Mouse (Mus musculus) R1 (cell line): ENCODE results near the gene Fgfr2.

Experiments
- DNase-seq: peaks from one replicate; pipeline ENCODE4 v3.0.0-alpha.2; 2018; ENCODE audit warnings: low read depth, low spot score

Gene Fgfr2

DNA sequence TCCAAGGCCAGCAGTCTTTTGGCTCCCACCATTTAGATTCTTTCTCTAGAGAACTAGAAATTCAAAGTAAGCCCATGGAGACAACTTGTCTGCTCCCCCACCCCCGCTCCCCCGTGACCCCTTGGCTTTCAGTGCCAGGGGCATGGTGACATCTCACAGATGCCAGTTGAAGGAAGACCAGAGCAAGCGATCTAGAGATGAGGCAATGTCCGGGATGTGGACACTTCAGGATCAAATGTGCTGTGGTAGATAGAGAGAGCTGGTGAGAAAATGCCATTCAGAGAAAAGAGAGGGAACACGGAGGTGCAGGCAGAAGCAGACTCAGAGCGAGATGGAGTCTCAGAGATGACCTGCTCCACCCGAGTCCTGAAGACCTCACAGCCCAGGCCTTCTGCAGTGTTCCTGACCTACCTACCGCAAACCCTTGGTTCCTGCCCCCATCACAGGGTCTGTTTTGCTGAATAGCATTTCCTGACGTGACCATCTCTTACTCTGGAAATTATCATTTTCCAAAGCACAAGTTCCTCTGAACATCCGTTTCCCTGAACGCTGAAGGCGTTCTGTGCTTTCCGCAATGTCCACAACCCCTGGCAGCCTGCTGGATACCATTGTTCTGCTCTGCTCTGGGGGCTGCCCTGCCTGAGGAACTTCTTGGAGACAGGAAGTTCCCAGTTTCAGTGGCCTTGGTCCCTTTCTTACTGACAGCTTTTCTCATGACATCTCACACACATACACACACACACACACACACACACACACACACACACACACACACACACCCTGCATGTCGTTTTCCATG, 783.9 kb downstream of the Fgfr2 start:
- DNase-seq = no peak

DNA sequence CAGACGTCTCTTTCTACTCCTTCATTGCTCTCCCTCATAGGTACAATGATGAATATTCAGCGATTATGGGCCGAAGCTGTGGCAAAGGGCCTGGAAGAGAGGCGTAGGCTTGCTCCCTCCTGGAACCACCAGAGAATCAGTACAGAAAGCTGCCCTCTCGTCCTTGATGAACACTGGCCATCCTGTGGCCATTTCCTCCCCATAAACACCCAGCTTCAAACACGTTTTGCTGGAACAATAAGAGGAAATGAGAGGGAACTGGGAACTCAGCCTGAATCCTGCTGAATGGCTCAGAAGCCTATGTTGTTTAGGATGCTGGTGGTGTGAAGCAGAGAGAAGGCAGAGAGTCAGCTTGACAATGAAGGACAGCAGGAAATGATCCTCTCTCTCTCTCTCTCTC, 784.8 kb downstream of the Fgfr2 start:
- no peak for DNase-seq

DNA sequence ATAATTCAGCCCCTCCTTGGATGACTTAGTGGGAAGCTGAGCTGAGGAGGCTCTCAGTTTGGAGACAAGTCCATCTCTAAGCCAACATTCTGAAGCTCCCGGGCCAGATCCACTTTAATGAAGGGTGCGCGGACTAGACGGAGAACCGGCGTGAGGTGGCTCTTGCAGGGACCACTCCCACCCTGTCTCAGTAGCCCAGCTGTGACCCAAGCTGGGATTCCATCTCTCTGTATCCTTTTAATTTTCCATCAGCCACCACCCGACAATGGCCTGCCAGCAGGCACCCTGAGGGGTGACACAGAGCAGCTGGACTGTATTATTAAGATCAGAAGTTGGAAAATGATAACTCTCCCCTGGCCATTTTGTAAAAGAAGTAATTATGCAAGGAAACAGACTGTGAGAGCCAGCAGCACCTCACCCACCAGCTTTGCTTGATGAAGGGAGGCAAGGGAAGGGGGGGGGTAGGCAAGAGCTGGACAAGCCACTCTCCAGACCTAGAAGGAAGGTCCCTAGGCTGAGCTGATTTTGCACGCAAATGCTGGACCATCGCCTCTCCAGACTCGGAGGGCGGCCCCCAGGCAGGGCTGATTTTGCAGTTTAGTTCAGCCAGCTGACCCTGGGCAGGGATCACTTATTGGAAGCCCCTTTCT, 785.8 kb downstream of the Fgfr2 start:
- DNase-seq = no peak

DNA sequence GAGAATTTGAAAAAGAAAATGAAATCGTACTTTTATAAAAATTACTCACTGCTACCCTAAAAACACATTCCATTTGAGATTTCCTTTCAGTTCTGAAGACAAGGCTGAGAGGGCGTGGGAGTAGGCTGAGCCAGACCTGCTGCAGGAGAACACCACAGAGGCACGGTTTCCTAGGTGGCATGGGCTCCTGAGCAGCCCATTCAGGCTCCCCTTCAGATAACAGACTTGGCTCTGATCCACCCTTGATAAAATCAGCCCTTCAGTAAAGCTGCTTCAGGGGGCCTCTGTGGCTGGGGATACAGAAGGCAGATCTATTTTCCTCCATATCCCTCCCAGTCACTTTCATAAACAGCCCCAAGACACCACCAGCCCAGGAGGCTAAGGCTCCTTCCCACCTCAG, 786.4 kb downstream of the Fgfr2 start:
- no peak for DNase-seq

DNA sequence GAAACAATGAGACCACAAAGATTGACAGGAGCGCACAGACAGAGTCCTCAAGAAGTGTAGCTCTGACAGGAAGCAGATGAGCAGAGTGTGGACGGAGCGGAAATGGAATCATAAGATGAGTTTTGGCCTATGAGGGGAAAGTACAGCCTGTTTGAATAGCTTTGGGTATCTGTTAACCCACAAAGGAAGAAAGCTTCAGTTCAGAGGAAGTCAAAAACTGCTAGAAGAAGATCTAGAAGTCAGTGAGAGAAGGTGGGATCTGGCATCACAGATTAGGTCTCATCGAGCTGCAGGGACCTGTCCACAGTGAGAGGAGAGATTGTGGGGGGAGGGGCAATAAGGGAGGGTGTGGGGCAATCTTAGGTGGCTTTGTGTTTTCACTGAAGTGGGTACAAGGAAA, 787.8 kb downstream of the Fgfr2 start:
- no peak for DNase-seq

DNA sequence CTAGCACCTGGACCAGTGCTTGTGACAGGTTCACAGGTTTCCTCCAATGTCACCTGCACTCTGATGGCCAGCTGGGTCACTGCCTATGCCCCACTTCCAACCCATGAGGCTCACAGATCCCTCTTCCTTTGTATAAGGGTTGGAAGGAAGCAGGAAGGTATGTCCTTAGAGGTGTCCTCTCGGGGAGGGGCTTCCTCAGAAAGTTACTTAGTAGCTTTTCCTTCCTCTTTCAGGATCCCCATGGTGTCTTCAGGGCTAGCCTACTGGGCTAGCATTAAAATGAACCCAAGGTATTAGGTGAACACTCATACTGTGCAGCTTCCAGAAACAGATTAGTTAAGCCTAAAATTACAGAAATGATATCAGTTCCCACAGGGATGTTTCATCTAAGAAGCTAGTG, 790.1 kb downstream of the Fgfr2 start:
- DNase-seq = no peak

DNA sequence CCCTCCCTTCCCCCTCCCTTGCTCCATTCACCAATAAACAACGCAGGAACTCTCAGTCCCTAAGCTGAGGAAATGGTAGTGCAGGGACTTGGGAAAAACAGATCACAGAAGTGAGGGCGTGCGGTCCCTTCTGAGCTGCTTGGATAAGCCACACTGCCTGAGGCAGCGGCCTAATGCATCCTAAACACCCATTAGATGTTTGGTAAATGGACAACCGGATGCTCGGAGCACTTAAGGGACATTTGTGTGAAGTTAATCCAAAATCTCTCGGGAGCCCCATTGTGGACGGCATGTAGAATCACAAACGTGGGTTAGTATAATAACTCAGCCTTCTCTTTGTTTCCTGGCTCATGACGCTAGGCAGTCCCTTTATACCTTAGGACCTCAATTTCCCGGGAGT, 791.0 kb downstream of the Fgfr2 start:
- DNase-seq = no peak

DNA sequence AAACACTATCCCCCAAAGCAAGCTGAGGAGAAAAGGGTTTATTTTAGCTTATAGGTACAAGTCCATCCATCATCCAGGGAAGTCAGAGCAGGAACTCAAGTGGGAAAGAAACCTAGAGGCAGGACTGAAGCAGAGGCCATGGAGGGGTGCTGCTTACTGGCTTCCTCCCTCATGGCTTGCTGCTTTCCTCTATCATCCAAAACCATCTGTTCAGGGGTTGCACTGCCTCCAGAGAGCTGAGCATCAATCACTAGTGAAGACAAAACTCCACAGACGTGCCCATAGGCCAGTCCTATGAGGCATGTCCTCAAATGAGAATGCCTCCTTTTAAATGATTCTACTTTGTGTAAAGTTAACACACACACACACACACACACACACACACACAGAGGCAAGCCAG, 793.0 kb downstream of the Fgfr2 start:
- no peak for DNase-seq

DNA sequence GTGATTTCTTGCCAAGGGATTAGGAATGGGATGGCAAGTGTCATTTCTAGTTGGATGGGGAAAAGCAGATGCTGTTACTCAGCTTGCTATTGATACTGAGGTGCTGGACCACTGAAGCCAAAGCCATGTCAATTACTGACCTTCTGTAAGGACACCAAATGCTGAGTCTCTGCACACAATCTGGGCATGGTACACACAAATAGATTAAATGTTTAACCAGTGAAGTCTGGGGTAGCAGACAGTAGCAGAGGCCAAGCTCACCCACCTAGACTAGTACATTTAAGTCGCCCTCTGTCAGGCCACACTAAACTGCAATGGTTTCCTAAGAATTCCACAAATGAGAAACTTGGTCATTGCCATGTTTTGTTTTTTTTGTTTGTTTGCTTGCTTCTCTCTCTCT, 794.5 kb downstream of the Fgfr2 start:
- DNase-seq = no peak

DNA sequence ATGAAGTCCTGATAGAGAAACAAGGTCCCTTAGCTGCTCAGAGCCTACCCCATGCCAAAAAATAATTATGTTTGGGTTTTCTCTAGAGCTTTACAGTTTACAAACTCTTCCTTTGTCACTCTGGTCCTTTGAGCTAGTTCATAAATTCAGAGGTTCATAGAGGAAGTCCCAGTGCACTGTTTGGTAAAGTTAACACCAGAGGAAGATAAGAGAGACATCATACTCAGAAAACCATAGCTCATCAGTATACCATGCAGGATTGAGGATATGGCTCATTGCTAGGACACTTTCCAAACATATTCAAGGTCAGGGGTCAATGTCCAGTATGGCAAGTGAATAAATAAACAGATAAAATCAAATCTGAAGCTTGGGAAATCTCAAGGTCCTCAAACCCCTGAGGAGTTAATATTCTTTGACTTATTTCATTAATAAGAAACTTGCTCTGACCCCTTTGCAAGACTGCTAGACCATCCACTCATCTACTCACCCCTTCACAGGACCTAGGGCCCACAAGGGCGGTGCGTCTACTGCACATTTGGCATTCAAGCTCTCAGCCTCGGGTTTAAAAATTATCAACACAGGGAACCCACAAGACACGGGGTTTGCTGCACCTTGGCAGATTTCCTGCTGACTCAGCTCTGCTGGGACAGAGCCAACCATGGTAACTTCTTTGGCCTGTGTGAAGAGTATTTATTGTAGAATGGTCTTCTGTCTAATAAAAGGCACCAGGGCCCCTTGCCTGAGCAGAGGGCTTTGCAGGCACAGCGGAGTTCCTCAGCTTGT, 797.4 kb downstream of the Fgfr2 start:
- DNase-seq = no peak

DNA sequence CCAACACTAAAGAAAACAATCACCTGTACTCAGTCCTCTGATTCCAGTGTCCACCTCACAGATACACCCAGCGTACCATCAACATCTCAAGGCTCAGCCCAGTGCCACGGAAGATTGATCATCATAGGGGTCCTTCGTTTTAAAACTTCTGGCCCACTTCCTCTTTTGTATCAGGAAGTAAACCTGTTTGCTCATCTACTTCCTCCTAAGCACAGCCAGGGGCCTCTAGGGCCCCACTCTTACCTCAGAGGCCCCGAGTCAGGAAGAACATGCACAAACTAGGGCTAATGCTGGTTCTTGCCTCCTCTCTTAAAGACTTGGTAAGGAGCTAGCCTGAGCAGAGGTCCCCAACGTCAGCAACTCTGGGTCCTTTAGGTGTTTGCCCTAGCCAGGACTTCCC, 799.7 kb downstream of the Fgfr2 start:
- DNase-seq = no peak

DNA sequence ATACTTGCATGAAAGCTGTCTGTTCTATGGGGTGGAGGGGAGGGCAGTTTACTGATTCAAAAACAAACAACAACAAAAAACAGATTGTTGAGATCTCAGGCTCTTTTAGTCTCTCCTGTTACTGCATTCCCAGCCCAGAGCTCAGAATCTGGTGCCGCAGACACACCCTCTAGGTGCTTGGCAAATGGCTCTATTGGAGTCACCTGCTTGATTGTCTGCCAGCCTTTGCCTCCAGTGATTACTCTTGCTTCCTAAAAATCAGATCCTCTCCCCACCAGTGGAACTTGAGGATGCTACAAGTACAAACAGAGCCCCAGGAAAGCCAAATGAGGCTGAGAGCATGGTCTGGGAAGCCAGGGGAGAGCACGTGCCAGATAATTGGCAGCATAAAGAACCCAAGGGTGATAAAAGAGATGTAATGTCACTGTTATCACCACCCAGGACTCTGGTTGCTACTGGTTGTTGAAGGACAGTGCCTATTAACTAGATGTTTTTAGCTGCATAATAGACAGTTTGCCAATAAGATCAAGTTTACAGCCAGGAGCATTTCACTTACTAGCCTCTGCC, 801.7 kb downstream of the Fgfr2 start:
- DNase-seq = no peak

DNA sequence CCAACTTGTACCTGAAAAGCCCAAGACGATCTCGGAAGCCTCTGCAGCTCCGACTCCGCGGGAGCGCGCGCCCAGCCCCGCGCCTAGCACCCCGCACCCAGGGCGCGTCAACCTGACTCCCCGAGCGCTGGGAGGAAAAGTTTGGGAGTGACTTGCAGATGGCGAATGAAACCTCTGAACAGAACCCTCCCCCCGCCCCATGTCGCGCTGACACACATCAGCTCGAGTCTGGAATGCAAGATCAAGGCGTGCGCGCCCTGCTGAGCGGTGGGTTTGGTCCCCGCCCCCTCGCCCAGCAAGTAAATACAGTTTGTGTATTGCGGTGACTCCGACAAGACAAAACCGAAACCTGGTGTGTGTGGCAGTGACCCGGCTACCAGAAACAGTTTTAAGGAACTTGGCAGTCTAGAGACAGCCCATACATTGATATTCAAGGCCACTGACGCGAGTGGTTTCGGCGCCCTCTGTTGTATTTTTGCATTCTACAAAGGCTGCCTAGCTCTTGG, 806.1 kb downstream of the Fgfr2 start, which contains the start of gene Chst15:
Chst15 (minus strand) TSS at position 193 of the 506 bp plus-strand sequence.
- DNase-seq = peak; percentile 90

DNA sequence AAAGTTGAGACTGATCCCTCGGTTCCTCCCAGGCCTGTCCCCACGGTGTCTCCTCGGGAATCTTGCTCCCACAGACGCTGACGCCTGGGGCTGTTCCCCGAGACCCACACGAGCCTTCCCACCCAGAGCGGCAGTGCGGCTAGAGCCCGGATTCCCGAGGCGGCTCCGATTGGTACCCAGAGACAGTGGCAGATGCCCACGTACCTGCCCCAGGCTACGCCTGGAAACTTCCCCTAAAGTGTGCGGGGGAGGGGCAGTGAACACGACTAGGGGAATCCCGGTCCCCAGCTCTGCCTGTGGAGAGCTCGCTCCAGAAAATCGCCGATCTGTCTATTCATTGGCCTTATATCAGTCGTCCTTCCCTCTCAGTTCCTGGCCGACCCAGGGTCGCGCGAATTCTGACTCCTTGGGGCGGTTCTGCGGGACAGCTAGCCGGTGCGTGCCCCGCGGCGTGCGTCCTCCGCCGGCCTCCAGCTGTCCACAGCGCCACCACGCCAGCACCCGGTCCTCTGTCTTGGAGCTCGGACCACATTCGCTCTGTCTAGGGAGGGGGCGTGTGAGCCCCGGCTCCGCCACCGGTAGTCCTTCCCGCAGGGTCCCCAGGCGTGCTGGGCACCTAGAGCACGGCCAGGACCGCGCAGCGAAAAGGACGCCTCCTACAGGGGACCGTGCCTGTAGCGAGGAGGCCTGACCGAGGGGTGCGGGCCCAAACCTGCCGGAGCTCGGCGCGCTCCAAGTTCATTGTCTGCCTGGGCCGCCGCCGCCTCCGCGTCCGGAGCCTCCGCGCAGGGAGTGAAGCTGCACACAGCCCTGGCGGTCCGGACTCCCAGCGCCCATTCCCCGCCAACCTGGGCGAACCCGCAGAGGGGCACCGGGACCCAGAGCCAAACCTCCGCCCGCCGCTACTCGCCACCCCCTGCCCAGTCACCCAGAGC, 806.8 kb downstream of the Fgfr2 start:
- peak; percentile 70 for DNase-seq

DNA sequence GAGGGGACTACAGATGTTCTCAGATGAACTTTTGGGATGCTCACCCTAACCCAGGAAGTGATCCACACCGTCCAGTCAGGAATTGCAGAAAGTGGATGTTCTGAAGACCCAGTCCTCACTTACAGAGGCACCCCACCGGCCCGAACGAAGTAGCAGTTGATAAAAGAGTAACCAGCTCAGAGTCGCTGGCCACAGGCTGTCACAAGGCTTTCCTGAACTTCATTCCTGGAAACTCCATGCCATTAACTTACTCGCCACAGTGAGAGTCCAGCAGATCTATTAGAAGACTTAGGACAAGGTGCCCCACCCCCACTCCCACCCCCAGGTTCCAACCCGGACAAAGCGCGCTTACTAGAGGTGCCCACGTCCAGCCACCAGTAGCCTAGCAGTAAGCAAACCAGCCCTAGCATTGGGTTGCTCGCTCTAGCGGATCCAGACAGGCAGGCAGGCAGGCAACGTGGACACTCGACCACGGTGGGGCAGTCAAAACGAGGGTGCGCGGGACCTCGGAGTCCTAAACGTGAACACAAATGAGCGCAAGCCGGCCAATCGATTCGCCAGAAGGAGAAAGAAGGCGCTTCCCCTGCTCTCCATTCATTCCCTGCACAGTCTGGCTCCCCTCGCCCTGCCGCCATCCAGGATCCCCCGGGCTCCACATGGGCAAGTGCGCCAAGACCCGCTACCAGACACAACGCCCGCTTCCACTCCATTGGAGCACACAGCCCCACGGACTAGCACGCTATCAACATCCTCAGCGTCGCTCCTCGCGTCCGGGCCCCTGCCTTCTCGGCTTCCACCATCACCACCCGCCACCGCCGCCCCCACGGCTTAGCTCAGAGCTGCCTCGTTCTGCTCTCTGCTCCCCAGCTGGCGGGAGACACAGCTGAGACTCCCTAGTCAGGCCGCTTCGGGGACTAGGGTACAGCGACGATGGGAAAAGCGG, 807.7 kb downstream of the Fgfr2 start:
- DNase-seq = peak; percentile 74

DNA sequence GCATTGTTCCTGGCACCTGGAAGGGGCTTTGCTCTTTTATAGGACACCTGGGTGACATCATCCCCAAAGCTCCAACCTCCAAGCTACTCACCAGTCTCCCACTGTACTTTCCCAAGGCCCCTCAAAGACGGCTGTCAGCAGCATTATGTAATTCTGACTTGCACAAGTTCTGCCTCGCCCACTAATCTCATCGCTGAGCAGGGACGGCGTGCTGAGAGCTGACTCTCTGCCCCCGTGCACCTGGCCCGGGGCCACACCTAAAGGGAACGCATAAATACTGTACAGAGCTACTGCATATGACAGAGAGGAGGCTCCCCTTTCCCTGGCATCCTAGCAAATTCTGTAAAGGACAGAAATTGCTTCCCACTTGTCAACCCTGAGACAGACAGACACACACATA, 810.8 kb downstream of the Fgfr2 start:
- DNase-seq = peak; percentile 3

DNA sequence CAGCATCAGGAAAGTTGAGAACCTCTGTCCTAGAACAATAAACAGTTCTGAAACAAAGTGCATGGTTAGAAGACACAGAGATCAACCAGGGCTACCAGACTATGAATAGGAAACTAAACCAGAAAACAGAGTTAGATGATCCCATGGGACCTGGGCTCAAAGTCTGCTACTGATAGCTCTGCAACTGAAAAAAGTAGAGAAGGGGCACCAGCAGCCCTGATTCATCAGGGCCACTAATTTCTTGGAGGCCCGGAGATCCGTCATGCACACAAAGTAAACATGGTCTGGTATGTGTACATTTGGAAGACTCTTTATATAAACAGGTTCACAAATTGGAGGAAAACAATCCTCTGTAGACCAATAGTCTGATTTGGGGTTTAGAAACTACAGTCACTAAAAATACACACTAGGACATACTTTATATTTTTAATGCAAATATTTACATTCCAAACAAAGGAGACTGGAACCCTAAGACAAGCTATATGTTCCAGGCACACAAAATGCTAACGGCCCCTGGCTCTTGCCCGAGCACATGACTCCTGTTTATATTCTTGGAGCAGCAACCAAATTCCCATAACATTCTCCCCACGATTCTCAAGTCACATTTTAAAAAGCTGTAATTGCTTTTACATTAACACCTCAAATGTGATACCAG, 814.5 kb downstream of the Fgfr2 start:
- no peak for DNase-seq

DNA sequence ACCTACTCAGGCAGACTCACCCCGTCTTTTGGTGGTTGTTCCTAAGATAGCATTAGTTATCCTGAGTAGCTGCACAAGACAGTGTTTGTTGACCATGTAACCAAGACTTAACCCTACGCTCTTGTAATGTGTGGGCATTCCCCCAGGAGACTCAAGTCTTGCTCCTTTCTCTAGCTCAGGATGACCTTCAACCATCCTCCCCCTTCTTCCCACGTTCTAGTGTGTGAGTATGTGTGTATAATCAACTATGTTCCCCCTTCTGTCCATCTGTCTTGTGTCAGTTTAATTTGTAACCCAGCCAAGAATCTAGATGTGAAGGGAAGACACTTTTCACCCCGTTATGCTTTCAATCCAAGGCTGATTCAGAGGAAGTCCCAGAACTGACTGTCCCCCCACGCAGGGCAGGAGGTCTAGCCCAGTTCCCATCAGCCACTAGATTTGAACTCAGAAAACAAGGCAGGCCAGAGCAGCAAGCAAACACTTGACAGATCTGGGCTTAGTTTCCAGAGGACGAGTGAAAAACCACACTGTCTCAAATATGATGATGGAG, 815.4 kb downstream of the Fgfr2 start:
- DNase-seq = no peak
